Mouse (Mus musculus): ENCODE measurements around the gene Blm.

- TF ChIP-seq POLR2A (IDR thresholded peaks at IDR 0.05; ENCODE audit: extremely low read depth, insufficient read depth, low read length) (no peak), CTCF (IDR thresholded peaks at IDR 0.05; ENCODE audit: extremely low read depth, insufficient read depth, low read length) (no peak)
These were observed 95.7 kb downstream of the Blm start for GRCm38 (mm10) chr7:80439032-80439760.
